Mouse (Mus musculus): ENCODE measurements around the gene Tmprss12. TPM values are rescaled to one million over a fixed set of nuclear protein-coding genes. Genes with fewer than 3 reads are reported as not detected.
"Not testable (repeated sequence)": the region's sequence is repeated elsewhere in the genome, so short reads cannot be mapped to it uniquely, and the experiment has no call there.

Tmprss12 gene
- total RNA-seq, 2 experiments from 2014 or later = not detected

GRCm38 (mm10) chr15:100320295-100320905, 39.8 kb downstream of the Tmprss12 start:
- no peak for ATAC-seq (ENCODE audit: poor library complexity, severe bottlenecking)

- ATAC-seq (ENCODE audit: poor library complexity, severe bottlenecking) = no peak
Measured at GRCm38 (mm10) chr15:100321134-100321533, 40.5 kb downstream of the Tmprss12 start.

GRCm38 (mm10) chr15:100324021-100324591, 43.5 kb downstream of the Tmprss12 start:
- ATAC-seq (ENCODE audit: poor library complexity, severe bottlenecking) = peak; percentile 69

GRCm38 (mm10) chr15:100325235-100325634, 44.6 kb downstream of the Tmprss12 start:
- no peak for ATAC-seq (ENCODE audit: poor library complexity, severe bottlenecking)

GRCm38 (mm10) chr15:100328089-100328488, 47.5 kb downstream of the Tmprss12 start:
- not testable (repeated sequence) for ATAC-seq (ENCODE audit: poor library complexity, severe bottlenecking)

- ATAC-seq (ENCODE audit: poor library complexity, severe bottlenecking) = not testable (repeated sequence)
Measured at GRCm38 (mm10) chr15:100329336-100329735, 48.7 kb downstream of the Tmprss12 start.

GRCm38 (mm10) chr15:100330739-100331138, 50.1 kb downstream of the Tmprss12 start:
- ATAC-seq (ENCODE audit: poor library complexity, severe bottlenecking) = no peak

DNA sequence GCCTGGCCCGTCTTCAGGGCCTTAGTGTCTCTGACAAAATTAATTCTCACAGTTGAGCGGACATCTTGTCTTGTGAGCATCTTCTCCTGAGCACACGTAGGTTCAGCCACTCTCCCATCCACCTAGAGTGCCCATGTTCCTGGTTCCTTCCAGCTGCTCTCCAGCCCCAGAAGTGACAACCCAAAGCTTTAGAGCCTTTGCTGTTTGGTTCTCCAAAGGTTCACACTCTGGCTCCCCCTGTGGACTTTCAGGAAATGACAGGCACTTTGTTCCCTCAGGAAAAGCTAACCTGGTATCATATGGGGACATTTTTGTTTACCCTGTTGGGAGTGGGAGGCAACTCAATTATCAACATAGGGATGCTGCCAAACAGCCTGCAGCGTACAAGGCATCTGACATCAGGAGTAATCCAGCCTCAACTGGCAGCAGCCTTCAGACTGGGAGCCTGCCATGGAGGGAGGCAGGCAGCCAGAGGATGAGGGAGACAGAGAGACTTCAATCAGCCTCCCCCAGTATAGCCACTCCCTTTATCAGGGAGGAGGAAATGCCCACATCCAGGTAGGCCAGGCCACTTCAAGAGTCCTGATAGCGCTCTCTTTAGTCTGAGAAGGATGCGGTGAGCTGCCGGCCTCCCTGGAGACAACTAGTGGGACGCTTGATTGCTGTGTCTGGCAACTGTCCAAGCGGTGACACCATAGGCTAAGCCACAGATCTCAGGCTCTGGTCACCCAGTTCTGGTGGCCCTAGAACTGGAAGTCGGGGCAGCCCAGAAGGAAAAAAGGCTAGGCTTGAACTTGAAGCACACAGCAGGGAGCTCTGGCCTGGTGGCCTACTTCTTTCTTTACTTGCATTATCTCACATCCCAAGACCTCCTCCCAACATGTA, 51.7 kb downstream of the Tmprss12 start:
- ATAC-seq (ENCODE audit: poor library complexity, severe bottlenecking) = peak; percentile 75

DNA sequence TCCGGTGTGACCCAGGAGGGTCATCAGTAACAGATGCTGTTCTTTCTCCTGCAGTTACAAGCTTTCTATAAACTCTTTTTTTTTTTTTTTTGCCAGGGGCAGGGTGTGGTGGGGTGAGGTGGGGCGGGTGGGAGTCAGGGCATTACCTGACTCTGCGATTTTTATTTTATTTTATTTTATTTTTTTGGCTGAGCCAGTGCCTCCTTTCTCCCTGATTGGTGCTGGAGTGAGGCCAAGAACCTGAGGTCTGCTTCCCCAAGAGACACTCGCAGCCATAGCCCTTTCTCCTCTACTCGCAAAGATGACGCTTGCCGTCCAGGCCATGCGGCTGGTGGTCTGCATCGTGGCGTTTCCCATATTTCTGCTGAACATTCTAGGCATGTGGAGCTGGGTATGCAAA, 54.0 kb downstream of the Tmprss12 start, which contains the start of gene Mettl7a3:
TSS of gene Mettl7a3 (plus strand) at position 301 of the 400 bp plus-strand sequence.
- no peak for ATAC-seq (ENCODE audit: poor library complexity, severe bottlenecking)

DNA sequence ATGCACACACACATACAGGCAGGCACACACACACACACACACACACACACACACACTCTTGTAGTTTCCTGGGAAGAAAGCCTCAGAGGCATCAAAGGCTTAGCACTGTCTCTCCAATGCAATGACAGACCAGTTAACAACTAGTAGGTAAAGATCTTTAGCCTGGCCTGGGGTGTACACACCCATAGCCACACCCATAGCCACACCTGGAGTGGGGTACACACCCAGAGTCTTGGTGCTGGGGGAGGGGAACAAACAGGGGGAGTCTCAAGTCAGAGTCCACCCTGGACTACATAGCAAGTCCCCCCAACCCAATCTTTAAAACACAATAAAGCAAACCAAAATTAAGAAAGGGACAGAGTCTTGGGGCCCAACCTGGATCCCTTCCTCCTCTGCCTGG, 56.7 kb downstream of the Tmprss12 start:
- not testable (repeated sequence) for ATAC-seq (ENCODE audit: poor library complexity, severe bottlenecking)

DNA sequence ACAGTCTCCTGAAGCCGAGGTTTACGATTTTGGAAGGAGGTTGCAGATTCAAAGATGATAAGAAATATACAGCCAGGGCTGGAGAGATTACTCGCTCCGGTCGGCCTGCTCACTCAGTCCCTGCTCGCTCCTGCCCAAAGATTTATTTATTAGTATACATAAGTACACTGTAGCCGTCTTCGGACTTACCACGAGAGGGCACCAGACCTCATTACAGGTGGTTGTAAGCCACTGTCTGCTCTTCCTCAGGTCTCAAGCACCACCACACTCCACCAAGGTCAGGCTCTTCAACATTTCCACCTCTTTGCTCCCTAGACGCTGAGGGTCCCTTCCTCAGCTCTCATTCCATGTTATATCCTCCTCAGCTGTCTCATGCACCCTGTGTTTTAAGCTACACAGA, 57.2 kb downstream of the Tmprss12 start:
- peak; percentile 59; the same call in 1 of the 2 replicates for ATAC-seq (ENCODE audit: poor library complexity, severe bottlenecking)

- ATAC-seq (ENCODE audit: poor library complexity, severe bottlenecking) = not testable (repeated sequence)
Measured at GRCm38 (mm10) chr15:100341314-100341980, 60.8 kb downstream of the Tmprss12 start.

Other genes starting within 250 kb of the Tmprss12 start
- 17.2 and 17.6 TPM in 2 replicates for gene Dip2b, start 242.2 kb upstream of the Tmprss12 start, total RNA-seq (2015)
- gene Dip2b, start 242.2 kb upstream of the Tmprss12 start, total RNA-seq (2017) = 13.5 and 14.4 TPM in 2 replicates
- gene Atf1, start 53.0 kb upstream of the Tmprss12 start, total RNA-seq (2015) = 77.0 and 100 TPM in 2 replicates
- gene Atf1, start 53.0 kb upstream of the Tmprss12 start, total RNA-seq (2017) = 52.8 and 95.7 TPM in 2 replicates
- 21.4 and 25.2 TPM in 2 replicates for gene Mettl7a1, start 23.3 kb downstream of the Tmprss12 start, total RNA-seq (2015)
- 59.4 and 64.4 TPM in 2 replicates for gene Mettl7a1, start 23.3 kb downstream of the Tmprss12 start, total RNA-seq (2017)
- not detected in 2 replicates for gene Mettl7a3, start 54.1 kb downstream of the Tmprss12 start, total RNA-seq (2015)
- gene Mettl7a3, start 54.1 kb downstream of the Tmprss12 start, total RNA-seq (2017) = not detected in 2 replicates
- not detected in 2 replicates for gene Methig1, start 72.3 kb downstream of the Tmprss12 start, total RNA-seq (2015)
- not detected in 2 replicates for gene Methig1, start 72.3 kb downstream of the Tmprss12 start, total RNA-seq (2017)
- not detected in 2 replicates for gene Mettl7a2, start 72.4 kb downstream of the Tmprss12 start, total RNA-seq (2015)
- gene Mettl7a2, start 72.4 kb downstream of the Tmprss12 start, total RNA-seq (2017) = not detected in 2 replicates
- not detected in 2 replicates for gene Higd1c, start 83.7 kb downstream of the Tmprss12 start, total RNA-seq (2015)
- gene Higd1c, start 83.7 kb downstream of the Tmprss12 start, total RNA-seq (2017) = not detected in 2 replicates
- not detected in 2 replicates for gene Gm5475, start 141.3 kb downstream of the Tmprss12 start, total RNA-seq (2015)
- not detected in 2 replicates for gene Gm5475, start 141.3 kb downstream of the Tmprss12 start, total RNA-seq (2017)
- 5.0 and 5.3 TPM in 2 replicates for gene Slc11a2, start 144.2 kb downstream of the Tmprss12 start, total RNA-seq (2015)
- 3.1 and 6.0 TPM in 2 replicates for gene Slc11a2, start 144.2 kb downstream of the Tmprss12 start, total RNA-seq (2017)
- gene Letmd1, start 188.2 kb downstream of the Tmprss12 start, total RNA-seq (2015) = 15.2 and 17.2 TPM in 2 replicates
- 8.8 and 15.5 TPM in 2 replicates for gene Letmd1, start 188.2 kb downstream of the Tmprss12 start, total RNA-seq (2017)
- gene Csrnp2, start 214.7 kb downstream of the Tmprss12 start, total RNA-seq (2015) = 0.65 and 1.2 TPM in 2 replicates
- gene Csrnp2, start 214.7 kb downstream of the Tmprss12 start, total RNA-seq (2017) = 0.70 and 0.81 TPM in 2 replicates

All from megakaryocyte, adult 5-6 weeks (primary cell).